In the genomic region with DNA sequence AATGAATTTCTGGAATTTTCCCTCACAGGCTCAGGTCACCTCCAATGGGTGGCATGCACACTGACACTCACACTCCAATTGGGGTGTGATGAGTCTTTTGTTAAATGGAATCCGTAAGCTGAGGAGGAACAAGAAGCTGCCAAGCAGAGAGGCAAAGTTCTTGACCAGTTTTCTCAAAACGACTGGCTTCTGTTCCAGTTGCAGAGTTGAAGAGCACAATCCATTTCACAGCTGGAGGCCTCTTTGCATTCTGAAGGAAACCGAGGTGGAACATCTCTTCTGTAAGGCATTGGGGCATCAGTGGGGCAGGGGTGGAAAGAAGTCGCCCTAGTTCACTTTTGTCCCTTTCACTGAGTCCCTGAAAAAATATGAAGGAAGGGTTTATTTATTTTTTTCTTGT, we compare ENCODE assay signal across 19 mouse cellular contexts. TPM values are rescaled to one million over a fixed set of nuclear protein-coding genes. Genes with fewer than 3 reads are reported as not detected.
"Had no signal": no experiment of that assay in that cellular context is flagged by ENCODE, and none has a peak within 500 bp of the region (broad histone marks: within the 10 kb centered on the region; RNA-seq: fewer than 3 reads in every experiment).

No protein-coding gene starts in this region.

- DNase-seq: gastrocnemius, adult 2 months; gastrocnemius, postnatal 10 days; gastrocnemius, postnatal 25 days; heart, adult 2 months; heart, postnatal 4 days; kidney, adult 18-20 months; kidney, adult 8-10 months; kidney, postnatal 10 days; kidney, postnatal 25 days; kidney, postnatal 4 days; liver; liver, embryonic 13.5 days had no signal

RNA-seq across cellular contexts. Expression of gene Gm33543, which starts 30.9 kb away (rescaled TPM):
- total RNA-seq: gastrocnemius, postnatal 4 days; granulocyte monocyte progenitor cell, adult 5-6 weeks; layer of hippocampus, adult 2 months; layer of hippocampus, postnatal 10 days; layer of hippocampus, postnatal 25 days; left cerebral cortex, adult 2 months; left cerebral cortex, postnatal 14 days had no signal
